Mouse (Mus musculus) bone marrow, adult 2 months (tissue): Measurements from ENCODE around the gene Sidt2.

Source experiments
- CTCF ChIP-seq: fragments of 200-500 bp; IDR thresholded peaks from 2 replicates; pipeline ENCODE4 v1.5.1; 2011; ENCODE audit warnings: low read length, control low read depth; ENCODE audit not compliant: control insufficient read depth, insufficient read depth
- POLR2A ChIP-seq: fragments of 200-500 bp; IDR thresholded peaks from 2 replicates; pipeline ENCODE4 v1.6.1; 2011; ENCODE audit warnings: low read depth, mild to moderate bottlenecking, control low read depth, low read length, borderline replicate concordance; ENCODE audit not compliant: control insufficient read depth

GRCm38 (mm10) chr9:45944506-45945400 lies 10.3 kb downstream of the Sidt2 start:
- TF ChIP-seq CTCF, result no peak
- TF ChIP-seq POLR2A, result 0 out of 2 replicates have a peak, but pooled peaks have one; percentile 17
